Mouse (Mus musculus) spleen, adult 18-20 months (tissue): ENCODE results near the gene Trim56.

Experiments
- DNase-seq, 2 experiments: peaks; one replicate each; pipeline ENCODE4 v3.0.0; 2022; ENCODE audit warnings: mixed read lengths in 2 of 2

Trim56 gene

DNA sequence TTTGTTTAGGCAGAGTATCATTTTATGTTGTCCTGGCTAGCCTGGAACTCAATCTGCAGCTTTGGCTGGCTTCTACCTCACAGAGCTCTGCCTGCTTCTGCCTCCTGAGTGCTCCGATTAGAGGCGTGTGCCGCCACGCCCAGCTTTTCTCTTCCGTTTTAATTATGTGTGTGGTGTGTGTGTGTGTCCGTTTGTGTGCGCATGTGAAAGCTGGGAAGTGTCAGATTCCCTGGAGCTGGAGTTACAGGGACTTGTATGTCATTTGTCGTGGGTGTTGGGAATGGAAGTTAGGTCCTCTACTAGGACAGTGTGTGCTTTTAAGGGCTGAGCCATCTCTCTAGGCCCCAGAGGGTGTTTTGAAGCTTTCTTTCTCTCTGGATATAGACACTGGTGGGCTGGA lies 42.9 kb downstream of the Trim56 start:
- DNase-seq = no peak

DNA sequence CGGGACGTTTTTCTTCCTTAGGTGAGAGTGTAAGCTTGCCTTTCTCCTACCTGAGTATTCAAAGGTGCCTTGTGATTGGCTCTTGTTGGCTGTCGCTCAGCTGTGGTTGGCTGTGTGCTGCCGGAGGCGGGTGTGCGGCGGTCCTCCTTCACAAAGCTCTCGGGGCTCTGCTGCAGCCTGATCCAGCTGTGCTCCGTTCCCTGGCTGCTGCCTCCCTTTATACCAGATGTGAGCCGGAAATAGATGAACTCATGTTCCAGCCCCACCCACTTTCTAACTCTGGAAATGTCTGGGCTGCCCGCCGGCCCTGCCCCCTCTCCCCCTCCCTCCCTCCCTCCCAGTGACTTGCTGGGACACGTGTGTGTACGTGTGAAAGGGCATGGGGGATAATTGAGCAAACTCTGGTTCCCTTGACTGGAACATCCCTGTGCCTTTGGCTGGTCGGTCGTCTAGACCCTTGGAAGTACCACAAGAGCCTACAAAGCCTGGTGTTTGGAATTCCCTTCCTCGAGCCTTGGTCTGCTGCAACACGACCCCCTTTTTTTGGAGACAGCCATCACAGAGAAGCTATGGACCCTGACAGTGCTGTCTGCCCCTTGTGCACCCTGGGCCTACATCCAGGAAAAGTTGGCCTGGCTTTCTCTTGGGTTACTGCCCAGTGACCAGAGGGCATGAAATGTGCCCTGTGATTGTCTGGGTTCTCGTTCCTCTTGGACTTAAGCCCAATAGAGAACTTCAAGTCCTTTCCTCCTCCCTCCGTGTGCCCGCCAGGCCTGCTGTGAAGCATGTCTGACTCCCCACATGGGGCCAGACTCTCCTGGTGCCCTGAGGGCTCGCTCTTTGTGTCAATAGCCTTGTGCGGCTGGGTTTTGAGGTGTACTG lies 43.7 kb downstream of the Trim56 start, which contains the start of gene Serpine1:
Gene Serpine1 (minus strand): TSS at position 190 of the 882 bp plus-strand sequence.
- peak in 1 of 2 experiments; percentile 16 for DNase-seq

DNA sequence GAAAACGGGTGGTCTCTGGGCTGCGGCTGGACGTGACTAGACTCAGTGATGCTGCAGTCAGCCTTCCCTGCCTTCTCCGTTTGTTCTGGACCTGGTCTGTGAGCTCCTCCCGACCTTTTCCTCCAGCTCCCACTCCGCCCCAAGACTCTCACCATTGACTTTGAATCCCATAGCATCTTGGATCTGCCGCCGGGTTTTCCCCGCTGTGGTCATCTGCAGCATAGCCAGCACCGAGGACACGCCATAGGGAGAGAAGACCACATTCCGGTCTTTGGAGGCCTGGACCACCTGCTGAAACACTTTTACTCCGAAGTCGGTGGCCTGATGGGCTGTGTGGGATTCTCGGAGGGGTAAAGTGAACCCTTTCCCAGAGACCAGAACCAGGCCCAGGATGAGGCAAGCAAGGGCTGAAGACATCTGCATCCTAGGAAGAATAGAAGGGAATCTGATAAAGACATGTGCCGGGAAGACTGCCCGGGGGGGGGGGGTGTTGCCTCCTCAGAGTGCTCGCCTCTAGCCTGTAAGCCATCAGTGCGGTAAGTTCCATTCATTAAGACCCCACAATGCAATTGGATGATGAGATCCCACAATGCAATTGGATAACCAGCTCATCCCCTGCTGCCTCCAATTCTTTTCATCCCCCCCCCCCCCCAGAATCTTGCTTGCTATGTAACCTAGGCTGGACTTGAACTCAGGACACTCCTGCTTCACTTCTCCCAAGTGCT lies 45.0 kb downstream of the Trim56 start:
- DNase-seq = no peak

DNA sequence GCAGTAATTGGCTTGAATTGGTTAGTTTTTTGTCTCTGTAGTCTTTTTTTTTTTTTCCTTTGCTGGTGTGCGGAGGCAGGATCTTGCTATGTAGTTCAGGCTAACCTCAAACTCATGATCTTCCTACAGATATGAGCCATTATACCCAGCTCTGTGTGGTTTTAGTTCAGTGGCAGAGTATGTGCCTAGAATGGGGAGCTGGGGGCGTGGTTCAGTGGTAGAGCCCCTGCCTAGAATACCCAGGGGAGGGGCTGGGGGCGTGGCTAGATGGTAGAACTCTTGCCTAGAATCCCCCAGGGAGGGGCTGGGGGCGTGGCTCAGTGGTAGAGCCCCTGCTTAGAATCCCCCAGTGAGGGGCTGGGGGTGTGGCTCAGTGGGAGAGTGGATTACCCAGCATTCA lies 47.3 kb downstream of the Trim56 start:
- DNase-seq = no peak

DNA sequence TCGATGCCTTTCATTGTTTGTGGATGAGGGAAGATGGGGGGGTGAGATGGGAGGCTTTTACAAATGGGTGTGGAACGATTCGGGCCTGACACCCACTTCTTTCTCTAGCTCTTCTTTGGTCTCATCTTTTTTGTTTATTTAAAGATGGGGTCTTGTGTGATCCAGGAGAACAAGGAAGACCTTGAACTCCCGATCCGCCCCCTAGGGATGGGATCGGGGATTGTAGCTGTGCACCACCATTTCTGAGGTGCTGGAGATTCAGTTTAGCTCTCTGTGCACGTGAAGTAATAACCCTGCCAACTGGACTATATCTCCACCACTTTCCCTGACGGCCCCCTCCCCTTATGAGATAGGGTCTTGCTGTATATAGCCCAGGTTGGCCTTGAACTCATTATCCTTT lies 50.1 kb downstream of the Trim56 start:
- no peak for DNase-seq

DNA sequence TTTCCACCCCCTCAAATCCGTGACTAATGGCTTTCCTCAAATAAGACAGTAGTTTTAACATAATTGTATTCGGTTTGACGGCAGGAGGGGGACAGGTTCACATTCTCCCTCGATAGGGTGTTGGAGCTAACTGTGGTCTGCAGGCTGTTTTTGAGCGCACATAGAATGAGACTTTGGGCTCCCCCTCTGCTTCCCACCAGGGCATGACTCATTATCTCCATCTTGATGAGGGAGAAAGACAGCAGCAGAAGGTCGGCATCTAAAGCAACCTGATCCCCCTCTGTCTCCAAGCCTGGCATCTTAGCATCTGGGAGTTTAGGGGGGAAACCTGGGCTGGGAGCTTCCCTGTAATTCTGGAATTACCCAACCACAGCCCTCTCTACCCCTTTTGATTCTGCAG lies 50.6 kb downstream of the Trim56 start:
- DNase-seq = no peak

DNA sequence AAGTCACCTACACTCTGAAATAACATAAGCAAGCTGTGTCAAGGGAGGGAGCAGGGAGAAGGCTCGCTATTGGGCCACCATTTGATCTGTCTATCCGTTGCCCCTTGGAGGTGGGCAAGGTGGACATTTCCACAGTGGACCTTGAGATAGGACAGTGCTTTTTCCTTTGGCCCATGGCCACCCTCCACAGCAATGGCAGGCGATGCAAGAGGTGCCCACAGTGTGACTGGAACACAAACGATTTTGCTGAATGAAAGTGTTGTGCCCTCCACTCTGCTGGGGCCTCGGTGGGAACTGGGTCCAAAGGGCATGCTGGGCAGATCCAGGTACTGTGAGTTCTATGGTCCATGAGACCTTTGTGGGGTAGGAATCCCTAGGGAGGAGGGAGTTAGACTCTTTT lies 53.4 kb downstream of the Trim56 start:
- DNase-seq = no peak

DNA sequence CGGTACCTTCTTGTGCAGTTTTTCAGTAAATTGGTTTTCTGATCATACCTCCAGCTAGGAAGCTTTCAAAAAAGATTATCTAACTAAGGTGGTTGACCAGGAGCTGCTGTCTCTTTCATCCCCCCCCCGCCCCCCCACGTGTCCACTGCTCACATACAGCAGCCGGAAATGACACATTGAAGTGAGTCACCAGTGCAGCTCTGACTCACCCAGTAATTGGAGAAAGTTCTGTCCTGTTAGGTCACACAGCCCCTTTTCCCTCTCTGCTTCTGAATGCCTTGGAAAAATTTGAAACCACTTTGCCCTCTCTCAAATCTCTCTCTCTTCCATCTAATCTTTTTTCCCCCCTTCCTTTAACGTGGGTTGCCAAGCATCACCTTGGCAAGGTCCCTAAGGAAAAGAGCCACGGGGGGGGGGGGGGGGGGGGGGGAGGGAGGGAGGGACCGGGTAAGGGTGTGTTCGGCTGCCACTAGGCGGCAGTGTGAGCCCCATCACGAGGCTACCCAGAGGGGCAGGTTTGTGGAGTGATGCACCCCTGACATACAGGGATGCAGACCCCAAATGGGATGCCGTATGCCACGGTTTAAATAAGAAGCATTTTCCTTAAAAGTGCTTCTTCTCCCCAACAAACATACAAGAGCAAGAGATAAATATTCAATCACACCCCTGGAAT lies 54.1 kb downstream of the Trim56 start:
- DNase-seq = peak in 1 of 2 experiments; percentile 50
